Mouse (Mus musculus): Measurements from ENCODE around the gene Trp53inp2.

GRCm38 (mm10) chr2:155335231-155335630 lies 45.6 kb upstream of the Trp53inp2 start:
- TF ChIP-seq CTCF (IDR thresholded peaks at IDR 0.05; ENCODE audit: borderline replicate concordance, extremely low read depth, insufficient read depth, insufficient read length) (no peak), POLR2A (IDR thresholded peaks at IDR 0.05; ENCODE audit: borderline replicate concordance, extremely low read depth, insufficient read depth, insufficient read length, poor library complexity, severe bottlenecking) (no peak)
